Mouse (Mus musculus) small intestine, adult 2 months (tissue): ENCODE measurements around the gene Ercc4. TPM values are rescaled to one million over a fixed set of nuclear protein-coding genes. Genes with fewer than 3 reads are reported as not detected.

Source experiments
- H3K27ac ChIP-seq: fragments of 200-500 bp; 2 replicates; pipeline ENCODE4 v1.5.1; 2012; ENCODE audit warnings: low read depth, low read length, control low read depth, inconsistent platforms; ENCODE audit not compliant: insufficient read depth
- H3K27me3 ChIP-seq: fragments of 200-500 bp; 2 replicates; pipeline ENCODE4 v1.6.1; 2012; ENCODE audit warnings: mild to moderate bottlenecking, moderate library complexity, low read length, inconsistent platforms; ENCODE audit not compliant: control insufficient read depth, insufficient read depth
- H3K36me3 ChIP-seq: fragments of 200-500 bp; 2 replicates; pipeline ENCODE4 v1.6.1; 2012; ENCODE audit warnings: mild to moderate bottlenecking, low read length, control low read depth, inconsistent platforms; ENCODE audit not compliant: control insufficient read depth, insufficient read depth
- H3K4me1 ChIP-seq: fragments of 200-500 bp; 2 replicates; pipeline ENCODE4 v1.6.1; 2012; ENCODE audit warnings: low read length, inconsistent platforms, mixed read lengths; ENCODE audit not compliant: control insufficient read depth, insufficient read depth, insufficient read length
- H3K4me3 ChIP-seq: fragments of 200-500 bp; 2 replicates; pipeline ENCODE4 v1.5.1; 2012; ENCODE audit warnings: low read depth, mild to moderate bottlenecking, control low read depth, inconsistent platforms, low read length, moderate library complexity
- CTCF ChIP-seq: fragments of 200-500 bp; IDR thresholded peaks from 2 replicates; pipeline ENCODE4 v1.5.1; 2012; ENCODE audit warnings: low read depth, mild to moderate bottlenecking, control low read depth, inconsistent platforms, low read length, moderate library complexity, mixed read lengths; ENCODE audit not compliant: insufficient replicate concordance, insufficient read length; ENCODE audit errors: extremely low read depth
- POLR2A ChIP-seq: fragments of 200-500 bp; IDR thresholded peaks from 2 replicates; pipeline ENCODE4 v1.6.1; 2012; ENCODE audit warnings: low read depth, mild to moderate bottlenecking, control low read depth, inconsistent platforms, low read length, moderate library complexity
- WGBS: fragments of 180-500 bp; shearing (Covaris S2); methylation state at CpG from one replicate; pipeline ENCODE4 v1.1.7; 2018; 5-methylcytosine and 5-hydroxymethylcytosine counted together
- polyA plus RNA-seq: library from polyadenylated mRNA; depleted of rRNA; stranded (reverse); fragments of >200 nt; gene quantifications from 2 replicates; pipeline ENCODE4 v1.2.3, GENCODE M21; 2012

The Ercc4 gene
- polyA plus RNA-seq, 1 experiment = 10.9 TPM

DNA sequence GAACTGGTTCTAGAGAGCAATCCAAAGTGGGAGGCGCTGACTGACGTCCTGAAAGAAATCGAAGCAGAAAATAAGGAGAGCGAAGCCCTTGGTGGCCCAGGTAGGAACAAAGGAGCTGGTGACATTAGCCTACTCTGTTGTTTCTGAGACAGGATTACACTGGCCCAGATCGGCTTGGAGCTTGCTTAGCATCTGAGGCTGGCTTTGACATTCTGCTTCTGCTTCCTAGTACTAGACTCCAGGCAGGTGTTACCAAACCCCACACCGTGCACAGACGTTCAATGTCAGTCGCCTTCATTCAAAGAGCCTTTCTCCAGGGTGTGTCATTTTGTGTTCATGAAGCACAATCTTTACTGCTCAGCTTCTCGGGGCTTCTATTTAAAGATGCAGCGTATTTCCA lies 18.1 kb downstream of the Ercc4 start:
- no peak for TF ChIP-seq POLR2A
- no peak for TF ChIP-seq CTCF
- Histone ChIP-seq H3K4me1 (no peaks in the 10 kb centered on the region), H3K36me3 (peaks cover 68% of the 10 kb centered on the region), H3K27me3 (no peaks in the 10 kb centered on the region), H3K4me3 (no peak overlapping the region), H3K27ac (no peak overlapping the region)
- WGBS = 93% methylated on average over 10 of the region's 10 CpGs

DNA sequence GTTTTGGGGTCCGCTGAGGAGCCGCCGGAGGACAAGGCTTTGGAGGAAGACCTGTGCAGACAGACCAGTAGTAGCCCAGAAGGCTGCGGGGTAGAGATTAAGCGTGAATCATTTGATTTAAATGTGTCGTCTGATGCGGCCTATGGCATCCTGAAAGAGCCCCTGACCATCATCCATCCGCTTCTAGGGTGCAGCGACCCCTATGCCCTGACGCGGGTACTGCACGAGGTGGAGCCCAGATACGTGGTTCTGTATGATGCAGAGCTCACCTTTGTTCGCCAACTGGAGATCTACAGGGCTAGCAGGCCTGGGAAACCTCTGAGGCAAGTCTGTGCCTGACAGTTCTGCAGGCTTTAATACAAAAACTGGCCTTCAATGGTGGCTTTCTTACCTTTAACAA lies 20.9 kb downstream of the Ercc4 start:
- Histone ChIP-seq H3K4me3 (no peak overlapping the region), H3K4me1 (no peaks in the 10 kb centered on the region), H3K27ac (no peak overlapping the region), H3K36me3 (peaks cover 55% of the 10 kb centered on the region), H3K27me3 (no peaks in the 10 kb centered on the region)
- 62% methylated on average over 14 of the region's 14 CpGs for WGBS
- TF ChIP-seq CTCF (peak; percentile 58; the same call in 1 of the 2 replicates), POLR2A (no peak)

DNA sequence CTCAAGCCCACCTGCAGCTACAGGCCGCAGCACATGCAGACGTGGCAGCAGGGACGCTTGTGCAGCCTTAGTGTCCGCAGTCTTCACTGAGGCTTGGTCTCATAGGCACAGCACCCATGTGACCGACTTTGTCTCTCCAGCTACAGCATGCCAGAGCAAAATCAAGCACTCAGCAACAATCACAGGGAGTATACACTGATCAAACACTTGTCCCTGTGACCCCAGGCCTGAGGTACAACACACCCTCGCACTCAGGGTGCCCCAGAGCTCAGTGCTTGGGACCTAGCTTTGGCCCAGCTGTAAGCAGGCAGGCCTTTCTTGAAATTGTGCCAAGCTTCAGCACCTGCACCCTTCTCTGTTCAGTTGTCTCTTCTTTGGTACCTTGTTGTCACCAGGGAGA lies 31.7 kb downstream of the Ercc4 start:
- Histone ChIP-seq H3K36me3 (peaks cover 14% of the 10 kb centered on the region), H3K4me1 (no peaks in the 10 kb centered on the region), H3K4me3 (no peak overlapping the region), H3K27me3 (no peaks in the 10 kb centered on the region), H3K27ac (no peak overlapping the region)
- TF ChIP-seq POLR2A = no peak
- no peak for TF ChIP-seq CTCF
- WGBS = 93% methylated on average over 6 of the region's 6 CpGs

DNA sequence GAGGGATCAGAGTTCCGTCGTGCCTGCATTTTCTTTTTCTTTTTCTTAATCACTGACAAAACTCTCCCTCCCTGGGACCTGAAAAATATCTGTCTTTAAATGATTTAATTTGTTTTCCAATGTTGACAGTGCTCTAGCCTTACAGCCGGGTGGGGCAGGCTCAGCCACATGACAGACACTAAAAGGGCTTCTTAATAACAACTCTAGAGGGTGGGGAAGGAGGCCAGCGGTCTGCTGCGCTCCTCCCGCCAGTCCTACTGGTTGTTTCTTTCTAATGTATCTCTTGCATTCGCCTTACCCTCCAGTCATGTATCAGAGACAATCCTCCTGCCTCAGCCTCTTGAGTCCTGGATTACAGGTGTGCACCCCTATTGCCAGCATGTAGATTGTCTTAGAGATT lies 34.4 kb downstream of the Ercc4 start:
- H3K4me3 ChIP-seq = no peak overlapping the region
- no peaks in the 10 kb centered on the region for H3K27me3 ChIP-seq
- H3K36me3 ChIP-seq = peaks cover 33% of the 10 kb centered on the region
- no peak for TF ChIP-seq CTCF
- no peak for TF ChIP-seq POLR2A
- WGBS = 85% methylated on average over 7 of the region's 7 CpGs
- H3K4me1 ChIP-seq = no peaks in the 10 kb centered on the region
- no peak overlapping the region for H3K27ac ChIP-seq

DNA sequence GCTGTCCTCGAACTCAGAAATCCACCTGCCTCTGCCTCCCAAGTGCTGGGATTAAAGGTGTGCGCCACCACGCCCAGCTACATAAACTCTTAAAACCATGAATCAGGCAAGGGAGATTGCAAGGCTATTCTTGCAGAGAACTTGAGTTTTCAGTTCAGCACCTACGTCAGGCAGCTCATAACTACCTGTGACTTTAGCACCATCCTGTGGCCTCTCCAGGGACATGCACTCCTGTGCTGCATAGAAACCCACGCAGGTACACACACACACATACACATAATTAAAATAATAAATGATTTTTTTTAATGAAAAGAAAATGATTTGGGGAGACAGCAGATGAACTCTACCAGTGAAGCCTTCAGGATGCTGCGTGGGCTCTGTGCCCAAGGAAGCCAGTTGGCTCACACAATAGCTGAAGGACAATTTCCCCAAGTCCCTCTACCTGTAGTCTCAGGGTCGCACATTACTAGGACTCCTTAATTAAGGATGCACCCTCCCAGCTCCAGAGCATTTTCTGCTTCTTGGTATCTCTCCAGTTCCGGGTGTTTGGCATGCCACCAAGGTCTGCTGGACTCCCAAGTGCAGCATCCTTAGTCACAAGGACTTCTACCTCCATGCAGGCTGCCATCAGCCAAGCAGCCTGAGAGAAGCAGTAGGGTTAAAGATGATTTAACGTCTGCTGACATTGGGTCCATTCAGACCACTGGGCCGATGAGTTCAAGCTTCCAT lies 35.4 kb downstream of the Ercc4 start:
- TF ChIP-seq CTCF = no peak
- WGBS = 91% methylated on average over 10 of the region's 10 CpGs
- H3K27ac ChIP-seq = no peak overlapping the region

DNA sequence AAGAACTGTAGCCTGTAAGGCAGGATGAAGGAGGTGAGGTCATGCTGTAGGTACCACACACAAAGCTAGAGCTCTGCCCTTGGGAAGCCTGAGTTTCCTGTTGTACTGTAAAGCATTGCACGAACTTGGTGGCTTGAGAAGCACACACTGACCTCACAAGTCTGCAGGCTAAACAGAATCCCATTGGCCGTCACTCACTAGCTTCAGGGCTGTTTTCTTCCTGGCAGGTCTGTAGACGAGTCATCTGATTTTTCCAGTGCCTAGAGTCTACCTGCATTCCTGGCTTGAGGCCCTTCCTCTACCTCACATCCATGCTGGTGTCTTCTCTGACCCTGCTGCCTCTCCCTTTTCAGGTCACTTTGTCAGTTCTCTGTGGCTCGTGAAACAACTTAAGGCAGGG lies 36.7 kb downstream of the Ercc4 start:
- H3K4me1 ChIP-seq = no peaks in the 10 kb centered on the region
- H3K27me3 ChIP-seq = no peaks in the 10 kb centered on the region
- H3K36me3 ChIP-seq = peaks cover 35% of the 10 kb centered on the region
- no peak overlapping the region for H3K4me3 ChIP-seq
- WGBS = 92% methylated on average over 4 of the region's 4 CpGs
- TF ChIP-seq CTCF (no peak), POLR2A (no peak)
- H3K27ac ChIP-seq = no peak overlapping the region

More for the DNA sequence above, 35.4 kb downstream of the Ercc4 start:
- no peak overlapping the region for H3K4me3 ChIP-seq
- peaks cover 37% of the 10 kb centered on the region for H3K36me3 ChIP-seq
- H3K27me3 ChIP-seq = no peaks in the 10 kb centered on the region
- no peaks in the 10 kb centered on the region for H3K4me1 ChIP-seq

DNA sequence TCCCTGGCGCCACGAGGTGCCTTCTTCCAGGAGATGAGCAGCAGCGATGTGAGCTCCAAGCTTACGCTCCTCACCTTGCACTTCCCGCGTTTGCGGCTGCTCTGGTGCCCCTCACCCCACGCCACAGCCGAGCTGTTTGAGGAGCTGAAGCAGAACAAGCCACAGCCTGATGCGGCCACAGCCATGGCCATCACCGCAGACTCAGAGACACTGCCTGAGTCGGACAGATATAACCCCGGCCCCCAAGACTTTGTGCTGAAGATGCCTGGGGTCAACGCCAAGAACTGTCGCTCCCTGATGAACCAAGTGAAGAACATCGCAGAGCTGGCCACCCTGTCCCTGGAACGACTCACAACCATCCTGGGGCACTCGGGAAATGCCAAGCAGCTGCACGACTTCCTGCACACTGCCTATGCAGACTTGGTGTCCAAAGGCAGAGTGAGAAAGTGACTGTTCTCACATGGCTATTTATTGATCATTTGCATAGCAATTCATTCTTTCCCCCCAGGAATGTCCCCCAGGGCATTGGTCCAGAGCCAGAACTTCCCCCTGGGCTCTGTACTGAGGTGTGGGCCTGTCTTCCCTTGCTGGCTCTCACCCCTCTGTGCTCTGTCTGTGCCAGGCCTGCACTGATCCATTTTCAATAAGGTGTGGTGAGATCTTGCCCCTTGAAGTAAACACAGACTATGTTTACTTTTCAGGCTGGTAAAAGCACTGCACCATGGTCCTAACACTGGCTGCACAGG lies 38.5 kb downstream of the Ercc4 start:
- Histone ChIP-seq H3K27ac (no peak overlapping the region), H3K4me1 (no peaks in the 10 kb centered on the region), H3K27me3 (no peaks in the 10 kb centered on the region), H3K4me3 (no peak overlapping the region), H3K36me3 (peaks cover 35% of the 10 kb centered on the region)
- WGBS = 89% methylated on average over 19 of the region's 19 CpGs
- TF ChIP-seq POLR2A (no peak), CTCF (no peak)
